Mouse (Mus musculus): ENCODE results near the gene Cstl1.

GRCm38 (mm10) chr2:148750058-148750457, at the start of gene Cstl1:
- no peak for TF ChIP-seq POLR2A (IDR thresholded peaks at IDR 0.05; ENCODE audit: extremely low read depth, insufficient read depth, low read length)
- TF ChIP-seq CTCF (IDR thresholded peaks at IDR 0.05; ENCODE audit: low read depth, low read length), result no peak
